Mouse (Mus musculus) heart, postnatal 0 days (tissue): ENCODE measurements around the gene Fam83c.

Experiments used
- CTCF ChIP-seq: IDR thresholded peaks from 2 replicates; pipeline ENCODE4 v1.5.1; 2016; ENCODE audit warnings: antibody characterized with exemption, control low read depth, low read depth
- EP300 ChIP-seq: IDR thresholded peaks from 2 replicates; pipeline ENCODE4 v1.6.1; 2016; ENCODE audit warnings: antibody characterized with exemption, low read depth

- TF ChIP-seq CTCF (no peak), EP300 (no peak)
Measured at GRCm38 (mm10) chr2:155862573-155863300, 28.1 kb upstream of the Fam83c start.
